Comparison of ENCODE assay signal across 7 mouse cellular contexts in genomic region chr8:69936050-69936794, GRCm38 (mm10). TPM values are rescaled to one million over a fixed set of nuclear protein-coding genes. Genes with fewer than 3 reads are reported as not detected.
DNase-seq lines count a peak whose midpoint lies in the region; ATAC-seq lines count a peak whose summit lies in the region.

No protein-coding gene starts in this region.

- H3K36me3 ChIP-seq in embryonic facial prominence, embryonic 10.5 days (replicated peaks) = peaks cover 75% of the 10 kb centered on the region
- H3K36me3 ChIP-seq in limb, embryonic 11.5 days (ENCODE audit: control insufficient read depth, insufficient read depth, low read length) = peaks cover 2% of the 10 kb centered on the region; the same call in 1 of the 2 replicates
- no peaks in the 10 kb centered on the region for H3K36me3 ChIP-seq in midbrain, embryonic 15.5 days (replicated peaks)

- ATAC-seq in limb, embryonic 11.5 days (ENCODE audit: insufficient number of reproducible peaks, low FRiP score, low TSS enrichment, low read depth) = 0 out of 2 replicates have a peak, but pooled peaks have one; percentile 22
- ATAC-seq in midbrain, embryonic 15.5 days (replicated peaks) = peak; percentile 72
- no peak for ATAC-seq in megakaryocyte-erythroid progenitor cell, adult 5-6 weeks (replicated peaks; ENCODE audit: low FRiP score, low TSS enrichment, poor library complexity, severe bottlenecking)

- peaks cover 53% of the 10 kb centered on the region for H3K4me1 ChIP-seq in embryonic facial prominence, embryonic 10.5 days
- H3K4me1 ChIP-seq in limb, embryonic 11.5 days (ENCODE audit: control insufficient read depth, insufficient read depth, low read length) = peaks cover 12% of the 10 kb centered on the region
- no peaks in the 10 kb centered on the region for H3K4me1 ChIP-seq in midbrain, embryonic 15.5 days

- H3K4me3 ChIP-seq in embryonic facial prominence, embryonic 10.5 days = no peak overlapping the region
- H3K4me3 ChIP-seq in limb, embryonic 11.5 days (ENCODE audit: low read depth, low read length) = no peak overlapping the region
- no peak overlapping the region for H3K4me3 ChIP-seq in midbrain, embryonic 15.5 days

- 74% methylated on average over 7 of the region's 7 CpGs for WGBS in embryonic facial prominence, embryonic 10.5 days
- 79% methylated on average over 7 of the region's 7 CpGs for WGBS in limb, embryonic 11.5 days
- 69% methylated on average over 7 of the region's 7 CpGs for WGBS in midbrain, embryonic 15.5 days

- peak; percentile 99 for DNase-seq in R1 (ENCODE audit: low read depth, low spot score)
- DNase-seq in embryonic facial prominence, embryonic 10.5 days (ENCODE audit: low spot score) = peak; percentile 56
- DNase-seq in heart, postnatal 14 days = peak; percentile 30 to 75
- DNase-seq in limb, embryonic 11.5 days (ENCODE audit: low spot score) = no peak
- no peak for DNase-seq in thymus, postnatal 4 days

- H3K9me3 ChIP-seq in embryonic facial prominence, embryonic 10.5 days = no peaks in the 10 kb centered on the region
- H3K9me3 ChIP-seq in limb, embryonic 11.5 days (ENCODE audit: control insufficient read depth, low read length) = no peaks in the 10 kb centered on the region
- H3K9me3 ChIP-seq in midbrain, embryonic 15.5 days = no peaks in the 10 kb centered on the region

- H3K27ac ChIP-seq in embryonic facial prominence, embryonic 10.5 days (replicated peaks) = peak overlapping the region; percentile 45
- no peak overlapping the region for H3K27ac ChIP-seq in limb, embryonic 11.5 days (replicated peaks; ENCODE audit: low read depth, low read length)
- H3K27ac ChIP-seq in midbrain, embryonic 15.5 days = no peak overlapping the region

- H3K9ac ChIP-seq in limb, embryonic 11.5 days (ENCODE audit: low read length) = no peak overlapping the region
- H3K9ac ChIP-seq in midbrain, embryonic 15.5 days = no peak overlapping the region

- H3K27me3 ChIP-seq in embryonic facial prominence, embryonic 10.5 days (replicated peaks; ENCODE audit: low read depth, poor library complexity, severe bottlenecking) = no peaks in the 10 kb centered on the region
- H3K27me3 ChIP-seq in limb, embryonic 11.5 days (ENCODE audit: control insufficient read depth, insufficient read depth, low read length) = no peaks in the 10 kb centered on the region
- H3K27me3 ChIP-seq in midbrain, embryonic 15.5 days (replicated peaks) = no peaks in the 10 kb centered on the region

- intact Hi-C loops in heart, postnatal 14 days (cut with DNase I) = loop anchor here (5.0 kb wide), 1 partner anchor 36 kb away; no protein-coding TSS in a partner anchor

- no peak overlapping the region for H3K4me2 ChIP-seq in limb, embryonic 11.5 days (ENCODE audit: low read depth, severe bottlenecking)
- no peak overlapping the region for H3K4me2 ChIP-seq in midbrain, embryonic 15.5 days

RNA-seq across cellular contexts. Expression of gene Yjefn3, which starts 33.7 kb away (rescaled TPM):
- polyA plus RNA-seq in embryonic facial prominence, embryonic 10.5 days (2016; fragmentation: Nextera tagmentation; extraction: Ambion mirVana) = 4.2 and 4.3 TPM in 2 replicates
- total RNA-seq in heart, postnatal 14 days (2021) = 10 to 100 TPM; 10.4 to 10.7 TPM
- polyA plus RNA-seq in limb, embryonic 11.5 days (2014; fragmentation: Nextera tagmentation; extraction: Ambion mirVana) = 2.5 and 4.3 TPM in 2 replicates
- polyA plus RNA-seq in midbrain, embryonic 15.5 days (2015; fragmentation: Nextera tagmentation; extraction: Ambion mirVana) = 9.6 and 12.2 TPM in 2 replicates
- not detected in 2 replicates for total RNA-seq in megakaryocyte-erythroid progenitor cell, adult 5-6 weeks (2014; fragmentation: Nextera tagmentation)
- not detected in 2 replicates for total RNA-seq in megakaryocyte-erythroid progenitor cell, adult 5-6 weeks (2017)

RNA-seq across cellular contexts. Expression of gene Ndufa13, which starts 33.9 kb away (rescaled TPM):
- 159 and 164 TPM in 2 replicates for polyA plus RNA-seq in embryonic facial prominence, embryonic 10.5 days (2016; fragmentation: Nextera tagmentation; extraction: Ambion mirVana)
- 100 to 1,000 TPM; 404 to 405 TPM for total RNA-seq in heart, postnatal 14 days (2021)
- 164 and 168 TPM in 2 replicates for polyA plus RNA-seq in limb, embryonic 11.5 days (2014; fragmentation: Nextera tagmentation; extraction: Ambion mirVana)
- polyA plus RNA-seq in midbrain, embryonic 15.5 days (2015; fragmentation: Nextera tagmentation; extraction: Ambion mirVana) = 171 and 172 TPM in 2 replicates
- 110 and 122 TPM in 2 replicates for total RNA-seq in megakaryocyte-erythroid progenitor cell, adult 5-6 weeks (2014; fragmentation: Nextera tagmentation)
- 91.6 and 99.6 TPM in 2 replicates for total RNA-seq in megakaryocyte-erythroid progenitor cell, adult 5-6 weeks (2017)

RNA-seq across cellular contexts. Expression of gene Tssk6, which starts 34.2 kb away (rescaled TPM):
- polyA plus RNA-seq in embryonic facial prominence, embryonic 10.5 days (2016; fragmentation: Nextera tagmentation; extraction: Ambion mirVana) = 4.4 and 4.8 TPM in 2 replicates
- not detected for total RNA-seq in heart, postnatal 14 days (2021)
- 4.4 and 4.9 TPM in 2 replicates for polyA plus RNA-seq in limb, embryonic 11.5 days (2014; fragmentation: Nextera tagmentation; extraction: Ambion mirVana)
- polyA plus RNA-seq in midbrain, embryonic 15.5 days (2015; fragmentation: Nextera tagmentation; extraction: Ambion mirVana) = 4.5 and 4.7 TPM in 2 replicates
- 1.4 TPM in 1 of 2 replicates, not detected in the other for total RNA-seq in megakaryocyte-erythroid progenitor cell, adult 5-6 weeks (2014; fragmentation: Nextera tagmentation)
- total RNA-seq in megakaryocyte-erythroid progenitor cell, adult 5-6 weeks (2017) = 0.15 TPM in 1 of 2 replicates, not detected in the other

RNA-seq across cellular contexts. Expression of gene Cilp2, which starts 48.7 kb away (rescaled TPM):
- 0.39 and 0.54 TPM in 2 replicates for polyA plus RNA-seq in embryonic facial prominence, embryonic 10.5 days (2016; fragmentation: Nextera tagmentation; extraction: Ambion mirVana)
- 1 to 10 TPM; 1.7 TPM for total RNA-seq in heart, postnatal 14 days (2021)
- polyA plus RNA-seq in limb, embryonic 11.5 days (2014; fragmentation: Nextera tagmentation; extraction: Ambion mirVana) = 0.28 and 0.35 TPM in 2 replicates
- 5.8 and 5.9 TPM in 2 replicates for polyA plus RNA-seq in midbrain, embryonic 15.5 days (2015; fragmentation: Nextera tagmentation; extraction: Ambion mirVana)
- total RNA-seq in megakaryocyte-erythroid progenitor cell, adult 5-6 weeks (2014; fragmentation: Nextera tagmentation) = not detected in 2 replicates
- total RNA-seq in megakaryocyte-erythroid progenitor cell, adult 5-6 weeks (2017) = not detected in 2 replicates

RNA-seq across cellular contexts. Expression of gene Gatad2a, which starts 60.0 kb away (rescaled TPM):
- polyA plus RNA-seq in embryonic facial prominence, embryonic 10.5 days (2016; fragmentation: Nextera tagmentation; extraction: Ambion mirVana) = 57.3 and 59.9 TPM in 2 replicates
- total RNA-seq in heart, postnatal 14 days (2021) = 10 to 100 TPM; 41.7 to 41.9 TPM
- polyA plus RNA-seq in limb, embryonic 11.5 days (2014; fragmentation: Nextera tagmentation; extraction: Ambion mirVana) = 79.5 and 93.3 TPM in 2 replicates
- polyA plus RNA-seq in midbrain, embryonic 15.5 days (2015; fragmentation: Nextera tagmentation; extraction: Ambion mirVana) = 27.2 and 31.7 TPM in 2 replicates
- 75.4 and 89.7 TPM in 2 replicates for total RNA-seq in megakaryocyte-erythroid progenitor cell, adult 5-6 weeks (2014; fragmentation: Nextera tagmentation)
- total RNA-seq in megakaryocyte-erythroid progenitor cell, adult 5-6 weeks (2017) = 68.7 and 107 TPM in 2 replicates

Comparison
In these comparisons a context has a peak if more than half of its experiments do, and no peak if none do; other contexts are left out.
1. DNase-seq: peak in R1 (single experiment), embryonic facial prominence, embryonic 10.5 days (single experiment) and heart, postnatal 14 days (2 of 2); none in limb, embryonic 11.5 days (single experiment) and thymus, postnatal 4 days (single experiment).